Comparison of ENCODE assay signal across 19 mouse cellular contexts in the genomic region with DNA sequence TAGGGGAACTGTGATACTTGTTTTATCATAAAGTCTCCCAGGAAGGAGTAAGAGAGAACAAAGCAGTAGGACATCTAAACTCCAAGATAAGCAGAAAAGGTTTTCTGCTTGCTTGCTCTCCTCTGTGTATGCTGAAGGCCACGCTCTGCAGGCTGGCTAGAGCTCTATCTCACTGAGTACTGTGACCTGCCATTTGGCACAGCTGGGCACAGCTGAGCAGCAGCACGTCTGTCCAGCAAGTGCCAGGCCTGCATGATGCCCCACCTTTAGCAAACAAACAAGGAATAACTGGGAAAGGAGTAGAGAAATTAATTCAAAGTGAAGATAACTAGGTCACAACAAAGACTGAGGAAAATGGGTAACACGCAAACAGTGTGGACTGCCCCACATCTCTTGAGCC.
DNase-seq lines count a peak whose midpoint lies in the region; ATAC-seq and TF ChIP-seq lines count a peak whose summit lies in the region.
"Had no signal": no experiment of that assay in that cellular context is flagged by ENCODE, and none has a peak within 500 bp of the region (broad histone marks: within the 10 kb centered on the region; RNA-seq: fewer than 3 reads in every experiment).

No protein-coding gene starts in this region.

- DNase-seq in adrenal gland, postnatal 10 days, result peak; percentile 31
- no peak for DNase-seq in adrenal gland, adult 18-20 months (ENCODE audit: low spot score in 2 of 2)
- peak; percentile 26 for DNase-seq in gastrocnemius, postnatal 14 days
- DNase-seq in gastrocnemius, postnatal 36 days, result no peak
- peak; percentile 29 for DNase-seq in heart, adult 8-10 months (ENCODE audit: low spot score)
- no peak for DNase-seq in heart, embryonic 10.5 days (ENCODE audit: low spot score)
- DNase-seq in liver, adult 2 months (ENCODE audit: extremely low read depth, low read depth, low spot score), result peak; percentile 83
- DNase-seq: cerebellum, adult 11-12 months; cerebellum, adult 9-10 months; cerebellum, postnatal 25 days; gastrocnemius, postnatal 25 days; kidney, adult 11 months; kidney, adult 9 months had no signal

- H3K79me2 ChIP-seq in liver, adult 2 months (ENCODE audit: control insufficient read depth, insufficient read depth, low read length), result no peaks in the 10 kb centered on the region

- H3K9ac ChIP-seq in liver, adult 2 months (ENCODE audit: low read depth, low read length), result no peak overlapping the region
- H3K9ac ChIP-seq in liver, embryonic 12.5 days, result no peak overlapping the region
- H3K9ac ChIP-seq: embryonic facial prominence, embryonic 12.5 days; forebrain, embryonic 15.5 days; heart, embryonic 13.5 days; hindbrain, embryonic 15.5 days had no signal

- intact Hi-C loops in gastrocnemius, postnatal 14 days (cut with DNase I; ENCODE audit: low total_unique reads), result no loop called here
- intact Hi-C loops in gastrocnemius, postnatal 36 days (cut with DNase I), result no loop called here

- ATAC-seq in liver, embryonic 12.5 days, result no peak
- ATAC-seq: forebrain, embryonic 15.5 days had no signal

- no peaks in the 10 kb centered on the region for H3K27me3 ChIP-seq in heart, embryonic 10.5 days (ENCODE audit: insufficient read depth, poor library complexity, severe bottlenecking)
- H3K27me3 ChIP-seq in liver, adult 2 months (ENCODE audit: control insufficient read depth, insufficient read depth, low read length), result no peaks in the 10 kb centered on the region
- no peaks in the 10 kb centered on the region for H3K27me3 ChIP-seq in liver, embryonic 12.5 days (replicated peaks)
- H3K27me3 ChIP-seq: embryonic facial prominence, embryonic 12.5 days; forebrain, embryonic 15.5 days; heart, embryonic 13.5 days; hindbrain, embryonic 15.5 days had no signal

- no peak for TF ChIP-seq CTCF in liver, adult 2 months (IDR thresholded peaks at IDR 0.05; ENCODE audit: low read depth, low read length)

- H3K4me2 ChIP-seq in liver, embryonic 12.5 days, result no peak overlapping the region
- H3K4me2 ChIP-seq: embryonic facial prominence, embryonic 12.5 days; forebrain, embryonic 15.5 days; heart, embryonic 13.5 days; hindbrain, embryonic 15.5 days had no signal

- TF ChIP-seq POLR2A in liver, adult 2 months (IDR thresholded peaks at IDR 0.05; ENCODE audit: extremely low read depth, insufficient read depth, low read length), result no peak

- H3K9me3 ChIP-seq in heart, embryonic 10.5 days, result no peaks in the 10 kb centered on the region
- no peaks in the 10 kb centered on the region for H3K9me3 ChIP-seq in liver, embryonic 12.5 days (replicated peaks)
- H3K9me3 ChIP-seq: embryonic facial prominence, embryonic 12.5 days; forebrain, embryonic 15.5 days; heart, embryonic 13.5 days; hindbrain, embryonic 15.5 days had no signal

- 87% methylated on average over 3 of the region's 3 CpGs for WGBS in heart, embryonic 10.5 days
- 25% methylated on average over 3 of the region's 3 CpGs for WGBS in liver, adult 2 months
- 80% methylated on average over 3 of the region's 3 CpGs for WGBS in liver, embryonic 12.5 days (ENCODE audit: insufficient replicate concordance)

- peaks cover 42% of the 10 kb centered on the region for H3K36me3 ChIP-seq in heart, embryonic 10.5 days
- H3K36me3 ChIP-seq in liver, adult 2 months (ENCODE audit: control insufficient read depth, insufficient read depth, low read length), result peaks cover 16% of the 10 kb centered on the region; the same call in 1 of the 2 replicates
- peaks cover 62% of the 10 kb centered on the region for H3K36me3 ChIP-seq in liver, embryonic 12.5 days

- no peak overlapping the region for H3K4me3 ChIP-seq in heart, embryonic 10.5 days
- H3K4me3 ChIP-seq in liver, adult 2 months (ENCODE audit: insufficient read depth, low read depth, low read length), result no peak overlapping the region
- H3K4me3 ChIP-seq in liver, embryonic 12.5 days, result no peak overlapping the region
- H3K4me3 ChIP-seq: embryonic facial prominence, embryonic 12.5 days; forebrain, embryonic 15.5 days; heart, embryonic 13.5 days; hindbrain, embryonic 15.5 days had no signal

- no peak overlapping the region for H3K27ac ChIP-seq in heart, embryonic 10.5 days
- H3K27ac ChIP-seq in liver, adult 2 months (replicated peaks; ENCODE audit: insufficient read depth, low read depth, low read length), result no peak overlapping the region
- no peak overlapping the region for H3K27ac ChIP-seq in liver, embryonic 12.5 days
- H3K27ac ChIP-seq: embryonic facial prominence, embryonic 12.5 days; forebrain, embryonic 15.5 days; heart, embryonic 13.5 days; hindbrain, embryonic 15.5 days; kidney, postnatal 0 days had no signal

- peaks cover 4% of the 10 kb centered on the region for H3K4me1 ChIP-seq in heart, embryonic 10.5 days
- no peaks in the 10 kb centered on the region for H3K4me1 ChIP-seq in liver, adult 2 months (ENCODE audit: control insufficient read depth, insufficient read depth, low read length)
- peaks cover 26% of the 10 kb centered on the region for H3K4me1 ChIP-seq in liver, embryonic 12.5 days
- H3K4me1 ChIP-seq: forebrain, embryonic 15.5 days; hindbrain, embryonic 15.5 days had no signal

Comparison
In these comparisons a context has a peak if more than half of its experiments do, and no peak if none do; other contexts are left out.
1. DNase-seq: peak in adrenal gland, postnatal 10 days (single experiment), gastrocnemius, postnatal 14 days (single experiment), heart, adult 8-10 months (single experiment) and liver, adult 2 months (single experiment); none in adrenal gland, adult 18-20 months (0 of 2), gastrocnemius, postnatal 36 days (0 of 2) and heart, embryonic 10.5 days (single experiment).